Mouse (Mus musculus) megakaryocyte-erythroid progenitor cell, adult 5-6 weeks (primary cell): ENCODE measurements at regions not wholly inside any gene's neighbourhood (a gene's known extent, or its start where the extent isn't known, plus 50 kb on each side); places are given as distances from the start of the nearest gene placed in this dataset.
"Not testable (repeated sequence)": the region's sequence is repeated elsewhere in the genome, so short reads cannot be mapped to it uniquely, and the experiment has no call there.

ENCODE experiments used
- ATAC-seq: replicated peaks from 2 replicates; pipeline ENCODE4 v1.8.0; 2016; ENCODE audit warnings: mild to moderate bottlenecking, inconsistent platforms; ENCODE audit not compliant: severe bottlenecking, poor library complexity, low FRiP score, low TSS enrichment

DNA sequence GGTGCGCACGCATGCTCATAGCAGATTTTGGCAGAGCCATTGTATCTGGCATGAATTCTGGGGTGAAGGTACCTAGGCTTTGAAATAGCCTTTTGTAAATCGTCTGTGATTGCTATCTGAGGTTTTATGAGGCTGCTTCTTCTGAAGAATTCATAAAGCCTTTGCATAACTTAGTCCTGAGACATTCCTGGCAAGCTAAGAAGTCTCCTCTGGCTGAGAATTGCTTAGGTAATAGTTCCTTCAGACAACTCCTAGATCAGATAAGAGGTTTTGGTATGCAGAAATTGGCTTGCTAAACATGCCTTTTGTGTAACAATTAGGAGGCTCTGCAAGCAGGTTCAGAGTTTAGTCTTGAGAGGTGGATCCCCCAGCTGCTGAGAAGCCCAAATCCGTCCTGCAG, 82.7 kb downstream of the Pmp22 start:
- ATAC-seq = no peak

DNA sequence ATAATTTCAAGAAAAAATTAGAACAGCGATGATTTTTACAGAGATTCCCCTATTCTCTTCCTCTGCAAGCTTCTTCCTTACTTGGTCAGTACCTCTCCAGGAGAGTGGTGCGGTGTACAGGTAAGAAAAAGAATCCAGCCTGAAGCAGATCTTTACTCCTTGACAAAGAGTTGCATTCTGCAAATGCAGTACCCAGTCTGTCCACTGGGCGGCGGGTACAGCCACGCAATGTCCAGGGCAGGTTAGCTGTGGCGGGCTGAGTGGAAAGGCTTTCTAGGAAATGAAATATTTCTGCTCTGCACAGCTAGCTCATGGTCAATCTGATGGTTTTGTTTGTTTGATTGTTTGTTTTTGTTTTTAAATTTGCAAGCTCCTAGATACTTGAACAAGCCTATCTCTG, 84.3 kb downstream of the Pmp22 start:
- ATAC-seq = peak; percentile 65

DNA sequence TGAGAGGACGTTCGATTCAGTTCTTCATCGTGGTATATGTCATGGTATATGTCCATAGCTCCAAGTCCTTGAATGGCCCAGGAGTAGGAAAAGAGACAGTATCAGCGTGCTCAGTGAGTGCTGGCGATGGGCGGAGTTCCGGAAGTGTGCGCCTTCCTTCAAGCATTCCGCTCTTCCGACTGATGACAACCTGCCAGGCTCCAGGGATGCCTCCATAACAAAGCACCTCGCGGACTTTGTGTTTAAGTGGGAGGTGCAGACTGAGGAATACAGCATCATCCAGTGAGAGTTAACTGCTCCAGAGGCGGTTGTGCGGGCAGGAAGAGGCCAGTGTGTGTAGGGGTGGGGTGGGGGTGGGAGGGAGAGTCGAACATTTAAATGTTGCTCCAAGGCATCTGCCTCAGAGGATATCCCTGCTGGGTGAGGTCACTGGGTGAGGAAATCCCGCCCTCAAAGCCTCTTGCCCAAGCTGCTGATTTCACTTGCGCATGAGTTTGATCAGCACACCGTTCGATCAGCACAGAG, 85.2 kb downstream of the Pmp22 start:
- ATAC-seq = no peak

DNA sequence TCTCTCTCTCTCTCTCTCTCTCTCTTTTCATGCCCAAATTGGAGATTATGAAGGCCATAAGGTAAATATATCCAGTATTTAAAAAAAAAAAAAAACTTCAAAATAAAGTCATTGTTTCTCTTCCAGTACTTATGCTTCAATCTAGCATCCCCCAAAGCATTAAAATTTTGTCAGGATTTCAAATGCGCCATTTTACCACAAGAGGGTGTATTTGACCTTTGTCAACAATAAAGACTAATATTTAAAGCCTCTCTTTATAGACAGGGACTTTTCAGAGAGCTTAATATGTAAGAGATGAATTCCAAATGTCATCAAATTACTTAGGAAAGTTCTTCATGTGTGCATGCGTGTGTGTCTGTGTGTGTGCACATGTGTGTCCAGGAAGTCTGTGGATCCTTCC, 87.2 kb downstream of the Pmp22 start:
- no peak for ATAC-seq

DNA sequence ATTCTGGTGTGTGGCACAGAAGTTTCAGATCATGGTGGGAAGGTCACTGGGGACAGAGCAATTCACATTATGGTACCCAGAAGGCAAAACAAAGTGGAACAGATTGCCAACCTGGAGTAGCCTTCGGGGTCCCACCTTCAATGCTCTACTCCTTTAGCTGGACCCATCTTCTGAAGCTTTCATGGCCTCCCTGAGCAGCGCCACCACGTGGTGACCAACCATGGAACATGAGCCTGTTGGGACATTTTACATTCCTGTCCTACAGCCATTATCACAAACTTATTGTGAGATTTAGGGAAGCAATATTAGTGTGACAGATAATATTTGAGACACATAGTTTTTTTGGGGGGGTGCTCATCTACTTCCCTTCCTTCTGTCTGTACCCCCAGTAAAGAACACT, 88.3 kb downstream of the Pmp22 start:
- ATAC-seq = no peak

DNA sequence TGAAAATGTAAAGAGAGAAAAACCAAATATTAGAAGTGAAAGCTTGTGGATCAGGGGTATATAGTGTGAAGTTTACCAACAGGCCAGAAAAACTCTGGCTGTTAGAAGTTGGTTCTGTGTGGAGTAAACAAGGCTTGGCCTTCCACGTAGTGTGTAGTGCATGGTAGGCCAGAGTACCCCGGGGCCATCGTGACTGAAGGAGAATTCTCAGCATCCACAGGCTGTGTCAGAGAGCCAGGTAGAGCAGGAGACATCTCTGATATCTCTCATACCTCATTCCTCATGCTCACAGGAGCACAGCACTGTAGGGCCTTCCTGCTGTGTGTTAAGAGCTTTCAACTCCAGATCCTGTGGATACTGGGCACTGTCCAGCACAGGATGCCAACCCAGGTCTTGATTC, 97.7 kb downstream of the Pmp22 start:
- ATAC-seq = no peak

DNA sequence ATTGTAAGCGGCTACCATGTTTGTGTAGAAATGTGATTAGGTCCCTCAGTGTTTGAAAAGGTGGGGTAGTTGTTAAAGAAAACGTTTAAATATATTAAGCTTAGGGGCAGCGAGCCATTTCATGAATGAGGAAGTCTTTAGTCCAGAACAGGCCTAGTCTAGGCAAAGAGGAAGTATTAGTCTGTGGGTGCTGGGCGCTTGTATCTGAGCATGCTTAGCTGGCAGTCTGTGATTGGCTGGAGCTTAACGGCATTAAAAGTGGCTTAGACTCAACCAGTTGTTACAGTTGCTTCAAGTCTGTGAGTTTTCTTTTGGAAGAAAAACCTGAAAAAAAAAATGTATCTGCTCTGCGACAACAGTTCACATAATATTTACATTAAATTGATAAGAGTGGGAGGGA, 102.0 kb downstream of the Pmp22 start:
- ATAC-seq = no peak

DNA sequence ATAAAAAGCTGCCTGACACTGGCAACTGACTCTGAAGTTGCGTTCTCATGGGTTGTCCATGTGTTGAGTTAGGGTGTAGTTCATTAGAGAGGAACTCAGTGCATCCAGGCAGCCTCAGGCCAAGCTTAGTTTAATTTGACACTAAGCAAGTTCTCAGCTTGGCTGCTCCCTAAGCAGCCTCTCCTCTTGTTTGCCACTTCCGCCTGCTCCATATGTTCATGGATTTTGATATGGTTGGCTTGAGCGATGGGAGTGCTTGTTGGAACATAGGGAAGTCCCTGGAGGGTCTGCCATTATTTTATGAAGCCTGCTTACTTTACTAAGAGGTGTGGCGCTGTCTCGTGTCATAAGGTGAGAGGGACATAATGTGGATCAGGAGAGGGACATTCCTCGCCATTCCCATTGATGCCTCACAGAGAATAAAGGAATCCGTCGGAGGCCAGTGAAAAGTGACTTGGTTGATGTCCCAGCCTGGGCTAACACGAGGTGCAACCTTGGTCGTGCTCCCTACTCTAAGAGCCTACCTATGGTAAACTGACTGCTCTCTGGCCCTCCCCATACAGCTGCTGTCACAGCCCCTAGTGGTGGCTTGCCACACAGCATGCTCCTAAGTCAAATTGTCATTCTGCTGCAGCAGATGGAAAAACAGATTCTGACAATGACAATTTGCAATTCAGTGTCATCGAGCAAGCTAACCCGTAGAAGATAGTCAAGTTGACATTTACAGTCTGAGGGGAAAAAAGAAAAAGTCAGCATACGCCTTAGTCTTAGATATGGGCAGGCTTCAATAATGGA, 104.6 kb downstream of the Pmp22 start:
- ATAC-seq = no peak

DNA sequence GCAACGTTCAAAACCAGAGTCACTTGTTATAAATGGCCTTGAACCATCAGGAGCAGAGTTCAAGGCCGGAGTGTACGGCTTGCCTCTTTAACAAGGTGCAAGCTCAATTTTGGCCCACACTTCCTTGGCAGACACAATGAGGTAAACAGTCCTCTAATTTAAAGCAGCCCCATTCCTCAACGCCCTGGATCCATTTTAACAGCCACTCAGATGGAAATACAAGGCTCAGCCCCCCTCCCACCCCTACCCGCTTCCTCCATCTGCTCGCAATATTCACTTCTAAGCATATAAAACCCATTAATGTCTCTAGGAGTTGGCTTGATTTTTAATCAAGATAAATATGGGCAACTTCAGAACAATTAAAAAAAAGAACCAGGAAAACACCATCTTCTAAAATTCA, 105.7 kb downstream of the Pmp22 start:
- no peak for ATAC-seq

DNA sequence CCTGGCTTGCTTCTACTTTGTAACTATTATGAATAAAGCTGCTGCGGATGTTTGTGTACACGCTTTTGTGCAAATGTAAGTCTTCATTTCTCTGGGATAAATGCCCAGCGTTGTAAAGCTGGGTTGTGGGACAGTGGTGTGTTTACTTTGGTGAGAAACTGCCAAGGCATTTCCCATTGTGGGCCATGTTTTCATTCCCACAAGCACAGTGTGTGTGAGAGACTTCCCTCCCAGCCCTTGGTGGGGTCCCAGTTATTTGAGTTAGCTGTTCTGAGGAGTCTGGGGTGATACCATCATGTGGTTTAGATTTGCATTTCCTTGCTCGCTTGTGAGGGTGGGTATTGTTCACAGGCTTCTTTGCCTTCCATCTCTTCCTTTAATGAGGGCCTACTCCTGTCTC, 109.9 kb downstream of the Pmp22 start:
- ATAC-seq = no peak

DNA sequence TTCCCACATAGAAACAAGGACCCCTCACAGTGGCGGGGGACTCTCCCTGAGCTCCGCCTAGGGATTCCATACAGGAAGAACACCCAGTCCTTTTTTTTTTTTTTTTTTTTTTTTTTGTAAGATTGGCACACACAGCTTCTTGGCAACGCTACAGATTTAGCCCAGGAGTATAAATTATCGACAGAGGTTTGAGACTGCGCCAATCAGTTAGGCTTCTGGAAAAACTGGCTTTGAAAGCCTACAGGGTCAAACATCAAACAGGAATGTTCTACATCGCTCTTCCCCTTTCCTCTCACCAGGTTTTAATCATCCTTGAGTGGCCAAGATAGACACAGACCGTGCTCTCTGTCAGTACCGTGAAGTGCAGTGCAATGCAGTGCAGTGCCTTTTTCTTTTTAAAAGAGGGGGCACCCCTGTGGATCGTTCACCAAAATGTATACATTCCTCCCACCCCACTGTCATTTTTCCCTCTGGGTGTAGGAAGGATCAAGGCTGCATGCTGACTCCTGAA, 115.2 kb downstream of the Pmp22 start:
- ATAC-seq = no peak

DNA sequence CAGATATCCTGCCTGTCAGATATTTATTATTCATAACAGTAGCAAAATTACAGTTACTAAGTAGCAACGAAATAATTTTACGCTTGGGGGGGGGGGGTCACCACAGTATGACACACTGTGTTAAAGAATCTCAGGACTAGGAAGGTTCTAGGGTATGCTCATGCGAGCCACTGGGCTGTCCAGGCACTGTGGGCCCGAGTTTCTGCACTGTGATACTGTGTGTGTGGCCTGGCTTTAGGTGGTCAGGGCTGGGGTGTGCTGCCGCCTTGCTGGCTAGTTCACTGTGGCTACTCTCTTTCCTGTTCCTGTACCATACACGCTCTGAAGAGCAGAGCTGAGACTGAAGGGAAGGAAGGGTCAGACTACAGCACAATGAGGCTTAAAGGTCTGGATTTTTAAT, 116.3 kb downstream of the Pmp22 start:
- no peak for ATAC-seq

DNA sequence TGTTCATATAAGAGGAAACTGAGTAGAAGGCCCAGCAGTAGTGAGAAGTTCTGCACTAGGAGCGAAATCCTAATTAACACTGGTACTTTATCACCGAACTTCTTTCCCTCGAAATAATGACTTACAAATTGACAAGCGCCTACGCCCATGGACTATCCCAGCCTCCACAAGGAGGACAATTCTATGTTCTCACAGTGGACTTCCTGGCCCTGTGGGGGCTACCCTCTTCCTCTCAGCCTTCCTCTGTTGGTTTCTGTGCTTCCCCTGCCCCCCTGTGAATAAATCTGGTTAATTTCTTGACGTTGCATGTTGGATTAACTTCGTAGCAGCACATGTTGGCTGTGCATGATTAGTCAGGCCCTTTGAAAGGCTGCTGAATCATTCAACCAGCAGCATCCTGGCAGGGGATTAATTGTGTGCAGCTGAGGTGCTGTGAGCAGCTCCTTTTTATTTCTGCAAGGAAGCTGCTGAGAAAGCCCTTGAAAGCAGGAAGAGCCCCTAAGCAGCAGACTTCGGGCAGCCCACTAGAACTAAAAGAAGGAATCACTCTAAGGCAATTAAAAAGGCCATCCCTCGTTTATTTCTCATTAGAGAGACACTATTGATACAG, 117.4 kb downstream of the Pmp22 start:
- no peak for ATAC-seq

DNA sequence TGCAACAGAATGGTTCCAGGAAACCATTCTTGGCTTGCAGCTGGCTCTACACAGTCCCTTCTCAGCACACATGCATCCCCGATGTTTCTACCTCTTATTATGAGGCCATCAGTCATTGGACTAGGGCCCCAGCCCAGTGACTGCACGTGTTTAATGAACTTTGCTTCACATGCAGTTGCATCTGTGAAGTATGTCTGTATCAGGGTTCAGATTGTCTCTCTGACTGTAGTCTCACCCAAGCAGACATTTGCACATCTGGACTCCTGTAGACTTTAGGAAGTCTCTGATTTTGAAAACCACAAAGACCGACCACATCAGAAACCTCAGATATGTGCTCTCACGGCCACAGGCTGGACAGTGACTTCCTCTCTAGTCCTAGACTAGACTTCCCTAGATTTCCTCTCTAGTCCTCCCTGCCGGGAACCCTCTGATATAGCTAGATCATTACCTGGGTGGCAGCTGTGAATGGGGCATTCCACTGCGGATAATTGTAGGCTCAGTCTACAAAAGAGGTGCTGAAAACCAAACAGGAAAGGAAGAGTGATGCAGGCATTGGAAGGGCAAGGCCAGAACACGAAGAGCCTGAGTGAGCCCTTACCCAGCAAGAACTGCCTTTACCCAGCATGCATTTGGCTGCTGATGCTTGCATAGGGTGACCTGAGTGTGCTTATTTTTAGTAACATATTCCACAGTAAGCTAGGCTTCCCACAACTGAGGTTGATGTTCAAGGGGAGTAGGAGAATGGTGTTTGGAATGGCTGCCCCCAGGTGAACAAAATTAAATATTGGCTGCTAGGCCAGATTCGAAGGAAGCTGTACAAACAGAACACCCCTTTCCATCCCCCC, 123.5 kb downstream of the Pmp22 start:
- ATAC-seq = no peak

DNA sequence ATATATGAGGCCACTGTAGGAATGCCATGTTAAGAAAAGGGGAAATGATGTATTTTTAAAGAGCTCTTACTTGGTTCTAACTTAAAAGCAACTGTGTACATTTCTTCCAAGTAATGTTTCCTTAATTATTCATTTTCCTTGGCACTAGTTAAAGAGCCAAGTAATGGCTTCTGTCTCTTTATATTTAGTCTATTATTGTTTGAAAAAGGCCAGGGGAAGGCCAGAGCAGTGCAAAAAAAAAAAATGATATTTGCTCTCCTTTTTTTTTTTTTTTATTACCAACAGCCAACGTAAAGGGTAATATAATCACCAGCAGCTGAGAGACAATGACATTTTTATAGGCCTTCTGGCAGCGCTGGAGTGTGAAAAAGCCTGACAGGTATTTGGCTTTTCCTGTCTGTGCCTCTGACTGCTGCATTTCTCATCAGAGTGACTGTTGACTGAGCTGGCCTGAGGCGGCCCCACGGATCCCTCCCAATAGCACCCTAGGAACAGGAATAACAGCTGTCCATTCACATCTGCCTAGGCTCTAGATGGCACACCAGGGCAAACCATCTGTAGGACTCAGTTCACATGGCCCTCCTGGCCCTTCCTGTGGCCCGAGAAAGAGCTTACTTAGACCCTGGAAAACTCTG, 124.3 kb downstream of the Pmp22 start:
- ATAC-seq = no peak

DNA sequence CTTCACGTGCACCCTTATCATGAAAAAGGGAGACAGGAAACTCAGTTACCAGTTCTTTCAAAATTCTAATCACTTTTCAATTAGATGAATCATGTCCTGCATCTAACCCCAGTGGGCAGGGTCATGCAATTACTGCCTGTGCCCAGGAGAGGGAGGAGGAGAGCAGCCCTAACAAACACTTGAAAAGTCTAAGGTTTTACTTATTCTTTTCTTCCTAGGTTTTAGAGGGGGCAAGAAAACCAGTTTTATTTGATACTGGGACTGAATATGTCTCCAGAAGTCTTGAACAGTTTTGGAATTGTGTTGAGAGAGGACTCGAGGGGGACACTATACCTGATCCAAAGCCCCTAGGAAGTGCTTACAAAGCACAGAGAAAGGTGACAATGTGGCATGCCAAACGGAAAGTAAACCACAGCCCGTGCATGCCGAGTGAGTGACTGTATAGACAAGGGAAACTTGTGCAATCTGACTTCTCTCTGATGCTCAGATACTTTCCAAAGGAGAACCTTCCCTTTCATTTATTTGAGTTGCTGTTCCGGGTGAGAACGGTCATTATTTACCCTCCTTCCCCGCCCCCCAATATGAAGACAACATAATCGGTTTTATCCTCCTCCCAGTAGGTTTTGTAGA, 135.8 kb downstream of the Pmp22 start:
- ATAC-seq = peak; percentile 75; the same call in 1 of the 2 replicates

DNA sequence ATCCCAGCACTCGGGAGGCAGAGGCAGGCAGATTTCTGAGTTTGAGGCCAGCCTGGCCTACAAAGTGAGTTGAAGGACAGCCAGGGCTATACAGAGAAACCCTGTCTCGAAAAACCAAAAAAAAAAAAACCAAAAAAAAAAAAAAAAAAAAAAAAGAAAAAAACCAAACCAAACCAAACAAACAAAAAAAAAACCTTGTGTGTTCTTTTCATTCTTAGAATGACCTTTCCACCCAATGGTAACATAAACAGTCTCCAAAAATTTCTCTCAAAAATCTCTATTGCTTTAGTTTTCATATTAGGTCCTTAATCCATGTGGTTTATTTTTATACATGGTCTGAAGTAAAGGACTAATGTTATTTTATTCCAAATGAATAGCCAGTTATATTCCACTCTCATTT, 137.5 kb downstream of the Pmp22 start:
- not testable (repeated sequence) for ATAC-seq

DNA sequence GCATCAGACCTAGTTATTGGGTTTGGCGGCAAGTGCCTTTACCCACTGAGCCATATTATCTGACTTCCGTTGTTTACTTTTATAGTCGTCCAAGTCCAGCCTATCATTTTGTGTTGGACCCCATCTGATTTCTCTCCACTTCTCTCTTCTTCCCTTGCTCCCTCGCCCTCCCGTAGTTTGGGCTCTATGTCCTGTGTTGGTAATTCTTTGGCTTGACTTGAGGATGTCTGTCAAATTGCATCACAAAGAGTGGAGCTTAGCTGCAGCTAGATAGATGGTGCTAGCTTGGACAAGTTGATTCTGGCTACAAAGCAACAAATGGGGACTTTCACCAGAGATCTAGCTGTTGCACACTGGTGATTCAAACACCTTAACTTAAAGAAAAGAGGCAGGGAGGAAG, 147.9 kb downstream of the Pmp22 start:
- no peak for ATAC-seq

DNA sequence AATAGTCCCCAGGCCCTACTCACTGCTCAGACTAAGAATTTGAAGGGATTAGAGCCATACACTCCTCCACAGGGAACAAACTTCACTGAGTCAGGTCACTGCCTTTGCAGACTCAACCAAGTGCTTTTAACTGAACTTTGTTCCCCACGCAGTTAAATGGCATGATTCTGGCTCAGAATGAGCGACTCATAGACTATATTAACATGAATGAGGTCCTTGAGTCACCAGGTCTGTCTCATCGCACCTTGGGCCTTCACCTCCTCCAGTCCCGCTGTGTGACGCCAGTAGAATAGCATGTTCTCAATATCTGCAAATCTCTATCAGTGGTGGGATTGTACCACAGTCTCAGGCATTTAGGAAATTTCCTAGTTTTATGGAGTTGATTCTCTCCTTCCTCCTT, 153.1 kb downstream of the Pmp22 start:
- ATAC-seq = no peak
